Mouse (Mus musculus) stomach, postnatal 0 days (tissue): ENCODE data around the gene Tmem242. TPM values are rescaled to one million over a fixed set of nuclear protein-coding genes. Genes with fewer than 3 reads are reported as not detected.

Experiments used
- ATAC-seq: fragments of 200-750 bp; cut with Nextera tagmentation; 2 replicates; pipeline ENCODE4 v1.8.0; 2017; ENCODE audit not compliant: low FRiP score, low TSS enrichment
- DNase-seq: peaks from one replicate; pipeline ENCODE4 v3.0.0-alpha.2; 2016; ENCODE audit warnings: low spot score
- H3K27ac ChIP-seq: fragments of 300-500 bp; sonication (generic); replicated peaks from 2 replicates; pipeline ENCODE4 v1.5.1; 2014; ENCODE audit warnings: mild to moderate bottlenecking, control low read depth
- H3K27me3 ChIP-seq: fragments of 300-500 bp; sonication (generic); 2 replicates; pipeline ENCODE4 v1.6.1; 2014; ENCODE audit warnings: low read length; ENCODE audit not compliant: control insufficient read depth, insufficient read depth
- H3K36me3 ChIP-seq: fragments of 300-500 bp; sonication (generic); 2 replicates; pipeline ENCODE4 v1.6.1; 2014; ENCODE audit warnings: low read length, mixed read lengths; ENCODE audit not compliant: control insufficient read depth, insufficient read depth
- H3K4me1 ChIP-seq: fragments of 300-500 bp; sonication (generic); replicated peaks from 2 replicates; pipeline ENCODE4 v1.6.1; 2014; ENCODE audit warnings: antibody characterized with exemption; ENCODE audit not compliant: control insufficient read depth, insufficient read depth
- H3K4me2 ChIP-seq: fragments of 300-500 bp; sonication (generic); replicated peaks from 2 replicates; pipeline ENCODE4 v1.6.1; 2014; ENCODE audit warnings: low read depth, mild to moderate bottlenecking, control low read depth, moderate library complexity
- H3K4me3 ChIP-seq: fragments of 300-500 bp; sonication (generic); 2 replicates; pipeline ENCODE4 v1.5.1; 2014; ENCODE audit warnings: low read depth, low read length, control low read depth
- H3K9ac ChIP-seq: fragments of 300-500 bp; sonication (generic); 2 replicates; pipeline ENCODE4 v1.6.1; 2014; ENCODE audit warnings: mild to moderate bottlenecking, low read length, control low read depth, mixed read lengths
- H3K9me3 ChIP-seq: fragments of 300-500 bp; sonication (generic); 2 replicates; pipeline ENCODE4 v1.6.1; 2016; ENCODE audit warnings: low read length; ENCODE audit not compliant: control insufficient read depth
- CTCF ChIP-seq: IDR thresholded peaks from 2 replicates; pipeline ENCODE4 v1.5.1; 2016; ENCODE audit warnings: antibody characterized with exemption, low read depth, mild to moderate bottlenecking, moderate library complexity
- EP300 ChIP-seq: optimal IDR thresholded peaks from 2 replicates; pipeline ENCODE3; 2016; ENCODE audit warnings: antibody characterized with exemption
- WGBS: fragments of 180-500 bp; shearing (Covaris S2); extraction: QIAGEN DNeasy Blood & Tissue Kit; methylation state at CpG from one replicate; pipeline ENCODE4 v1.1.7; 2014; 5-methylcytosine and 5-hydroxymethylcytosine counted together
- polyA plus RNA-seq: library from polyadenylated mRNA; unstranded; fragments of >200 nt; fragmentation: Nextera tagmentation; extraction: Ambion mirVana; gene quantifications from 2 replicates; pipeline ENCODE4 v1.2.1, GENCODE M21; 2015

The Tmem242 gene
- polyA plus RNA-seq, 1 experiment from 2014 or later = 101 TPM

- Histone ChIP-seq H3K36me3 (no peaks in the 10 kb centered on the region), H3K4me1 (no peaks in the 10 kb centered on the region), H3K27ac (no peak overlapping the region), H3K4me2 (no peak overlapping the region), H3K9me3 (no peaks in the 10 kb centered on the region), H3K9ac (no peak overlapping the region), H3K4me3 (no peak overlapping the region), H3K27me3 (no peaks in the 10 kb centered on the region)
- 83% methylated on average over 6 of the region's 6 CpGs for WGBS
- ATAC-seq (no peak), DNase-seq (no peak)
- TF ChIP-seq EP300 (no peak), CTCF (no peak)
Measured at GRCm38 (mm10) chr17:5403885-5404284, 36.2 kb downstream of the Tmem242 start.

DNA sequence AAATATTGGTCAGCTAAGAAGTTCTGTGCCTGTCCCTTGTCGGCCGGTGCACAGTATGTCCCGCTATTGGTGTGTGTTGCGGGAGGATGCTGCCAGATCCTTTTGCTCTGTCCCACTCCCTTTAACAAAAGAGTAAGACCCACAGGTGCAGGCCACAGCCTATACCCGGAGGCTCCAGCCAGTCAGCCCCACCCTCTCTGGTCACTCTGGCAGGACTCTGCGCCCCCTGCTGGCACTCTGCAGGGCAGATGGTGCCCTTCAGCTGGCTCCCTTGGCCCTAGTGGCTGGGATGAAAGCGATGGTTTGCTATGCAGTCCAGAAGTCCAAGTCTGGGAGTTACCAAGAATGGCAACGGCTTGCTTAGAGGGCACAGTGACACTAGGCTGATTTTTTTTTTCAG, 37.4 kb downstream of the Tmem242 start:
- no peak overlapping the region for H3K27ac ChIP-seq
- peak overlapping the region; percentile 29; the same call in 1 of the 2 replicates for H3K4me2 ChIP-seq
- ATAC-seq = peak; percentile 91
- no peaks in the 10 kb centered on the region for H3K9me3 ChIP-seq
- no peak overlapping the region for H3K9ac ChIP-seq
- no peaks in the 10 kb centered on the region for H3K4me1 ChIP-seq
- no peak overlapping the region for H3K4me3 ChIP-seq
- TF ChIP-seq CTCF (peak; percentile 91), EP300 (no peak)
- peak; percentile 91 for DNase-seq
- no peaks in the 10 kb centered on the region for H3K27me3 ChIP-seq
- 29% methylated on average over 8 of the region's 8 CpGs for WGBS
- no peaks in the 10 kb centered on the region for H3K36me3 ChIP-seq

DNA sequence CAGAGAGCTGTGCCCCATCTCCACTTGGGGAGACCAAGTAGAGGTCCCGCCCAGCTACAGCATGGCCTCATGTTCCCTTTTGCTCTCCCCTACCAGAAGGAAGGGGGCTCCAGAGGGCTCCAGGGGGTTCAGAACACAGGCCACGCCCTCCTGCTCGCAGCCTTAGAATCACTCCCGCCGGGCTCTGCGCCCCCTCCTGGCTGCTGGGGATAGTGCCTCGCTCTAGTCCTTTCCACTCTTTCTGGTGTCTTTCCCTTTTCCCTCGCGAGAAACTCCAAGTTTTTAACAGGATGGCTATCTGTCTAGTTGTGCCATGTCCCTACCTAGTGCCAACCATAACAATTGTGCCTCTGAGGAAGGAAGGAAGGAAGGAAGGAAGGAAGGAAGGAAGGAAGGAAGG, 38.0 kb downstream of the Tmem242 start:
- 3% methylated on average over 9 of the region's 9 CpGs for WGBS
- peak overlapping the region; percentile 35 for H3K4me2 ChIP-seq
- H3K27ac ChIP-seq = no peak overlapping the region
- TF ChIP-seq EP300 (no peak), CTCF (peak; percentile 89)
- no peaks in the 10 kb centered on the region for H3K4me1 ChIP-seq
- no peaks in the 10 kb centered on the region for H3K27me3 ChIP-seq
- H3K9me3 ChIP-seq = no peaks in the 10 kb centered on the region
- H3K36me3 ChIP-seq = no peaks in the 10 kb centered on the region
- no peak overlapping the region for H3K4me3 ChIP-seq
- ATAC-seq = peak; percentile 67
- no peak overlapping the region for H3K9ac ChIP-seq
- peak; percentile 84 for DNase-seq

GRCm38 (mm10) chr17:5401288-5401687, 38.8 kb downstream of the Tmem242 start:
- ATAC-seq (no peak), DNase-seq (no peak)
- H3K4me1 ChIP-seq = no peaks in the 10 kb centered on the region
- TF ChIP-seq CTCF = no peak
- TF ChIP-seq EP300 = no peak
- 72% methylated on average over 10 of the region's 10 CpGs for WGBS
- H3K4me3 ChIP-seq = no peak overlapping the region
- H3K36me3 ChIP-seq = no peaks in the 10 kb centered on the region
- no peak overlapping the region for H3K9ac ChIP-seq
- no peaks in the 10 kb centered on the region for H3K27me3 ChIP-seq
- H3K27ac ChIP-seq = no peak overlapping the region
- H3K9me3 ChIP-seq = no peaks in the 10 kb centered on the region
- H3K4me2 ChIP-seq = no peak overlapping the region

DNA sequence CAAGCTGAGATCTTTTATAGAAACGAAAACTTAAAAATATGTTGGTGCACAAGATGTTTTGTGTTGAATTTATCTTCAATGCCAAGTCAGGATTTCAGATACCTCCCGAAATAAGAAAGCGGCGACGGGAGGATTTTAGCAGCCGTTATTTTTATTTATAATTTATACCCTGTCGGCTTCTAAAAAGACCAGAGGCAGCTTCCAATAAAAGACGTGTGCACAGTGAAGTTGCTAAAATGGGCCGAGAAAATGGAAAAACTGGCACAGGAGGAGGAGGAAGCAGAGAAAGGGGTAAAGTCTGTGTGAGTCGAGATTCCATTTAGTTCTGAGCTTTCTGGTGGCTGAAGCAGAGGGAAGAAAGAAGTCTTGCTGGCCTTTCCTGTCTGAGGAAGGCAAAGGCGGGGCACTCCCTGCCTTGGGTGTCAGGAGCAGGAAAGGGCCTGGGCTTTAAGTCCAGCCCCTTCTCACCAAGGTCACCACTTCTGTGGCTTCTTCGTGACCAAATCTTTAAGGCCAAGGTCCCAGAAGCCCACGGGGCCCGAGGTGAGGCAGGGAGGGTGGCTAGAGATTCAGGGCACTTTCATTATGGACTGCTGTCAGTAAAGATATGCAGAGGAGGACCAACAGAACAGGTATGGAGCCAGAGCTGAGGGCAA, 39.5 kb downstream of the Tmem242 start:
- Histone ChIP-seq H3K4me1 (no peaks in the 10 kb centered on the region), H3K27me3 (no peaks in the 10 kb centered on the region), H3K36me3 (no peaks in the 10 kb centered on the region), H3K4me3 (no peak overlapping the region), H3K27ac (no peak overlapping the region), H3K9ac (no peak overlapping the region), H3K4me2 (no peak overlapping the region), H3K9me3 (no peaks in the 10 kb centered on the region)
- WGBS = 53% methylated on average over 14 of the region's 14 CpGs
- ATAC-seq (no peak), DNase-seq (no peak)
- TF ChIP-seq EP300 = no peak
- TF ChIP-seq CTCF = no peak

GRCm38 (mm10) chr17:5397148-5398007, 42.7 kb downstream of the Tmem242 start:
- no peak overlapping the region for H3K27ac ChIP-seq
- DNase-seq (peak; percentile 88), ATAC-seq (peak; percentile 57)
- no peak overlapping the region for H3K4me3 ChIP-seq
- H3K27me3 ChIP-seq = no peaks in the 10 kb centered on the region
- no peaks in the 10 kb centered on the region for H3K4me1 ChIP-seq
- no peak overlapping the region for H3K9ac ChIP-seq
- H3K4me2 ChIP-seq = 0 out of 2 replicates have a peak overlapping the region, but pooled peaks have one; percentile 15
- no peaks in the 10 kb centered on the region for H3K36me3 ChIP-seq
- WGBS = 26% methylated on average over 33 of the region's 33 CpGs
- no peaks in the 10 kb centered on the region for H3K9me3 ChIP-seq
- TF ChIP-seq EP300 (no peak), CTCF (peak; percentile 99)
